Mouse (Mus musculus): ENCODE measurements around the gene March8. TPM values are rescaled to one million over a fixed set of nuclear protein-coding genes. Genes with fewer than 3 reads are reported as not detected.

March8 gene
- polyA plus RNA-seq, 1 experiment from 2014 or later, result 18.4 TPM

GRCm38 (mm10) chr6:116397621-116398020, 59.8 kb downstream of the March8 start:
- Histone ChIP-seq H3K27me3 (no peaks in the 10 kb centered on the region), H3K4me3 (no peak overlapping the region), H3K9me3 (no peaks in the 10 kb centered on the region), H3K27ac (no peak overlapping the region), H3K36me3 (peaks cover 10% of the 10 kb centered on the region; the same call in 1 of the 2 replicates), H3K4me2 (no peak overlapping the region), H3K4me1 (no peaks in the 10 kb centered on the region), H3K9ac (no peak overlapping the region)
- no peak for ATAC-seq (ENCODE audit: insufficient number of reproducible peaks, insufficient read depth, low FRiP score, low TSS enrichment, low read depth)
- 54% methylated on average over 6 of the region's 6 CpGs for WGBS

- 82% methylated on average over 2 of the region's 2 CpGs for WGBS
- H3K9ac ChIP-seq, result no peak overlapping the region
- no peaks in the 10 kb centered on the region for H3K4me1 ChIP-seq
- H3K4me2 ChIP-seq, result no peak overlapping the region
- H3K27ac ChIP-seq, result no peak overlapping the region
- peaks cover 10% of the 10 kb centered on the region; the same call in 1 of the 2 replicates for H3K36me3 ChIP-seq
- H3K9me3 ChIP-seq, result no peaks in the 10 kb centered on the region
- no peaks in the 10 kb centered on the region for H3K27me3 ChIP-seq
- no peak overlapping the region for H3K4me3 ChIP-seq
- no peak for ATAC-seq (ENCODE audit: insufficient number of reproducible peaks, insufficient read depth, low FRiP score, low TSS enrichment, low read depth)
Observed at GRCm38 (mm10) chr6:116398136-116398535, 60.3 kb downstream of the March8 start.

GRCm38 (mm10) chr6:116401746-116402423, 64.1 kb downstream of the March8 start:
- Histone ChIP-seq H3K4me1 (no peaks in the 10 kb centered on the region), H3K27me3 (no peaks in the 10 kb centered on the region), H3K9me3 (no peaks in the 10 kb centered on the region), H3K9ac (no peak overlapping the region), H3K36me3 (peaks cover 10% of the 10 kb centered on the region; the same call in 1 of the 2 replicates), H3K27ac (no peak overlapping the region), H3K4me3 (no peak overlapping the region), H3K4me2 (no peak overlapping the region)
- 94% methylated on average over 12 of the region's 12 CpGs for WGBS
- ATAC-seq (ENCODE audit: insufficient number of reproducible peaks, insufficient read depth, low FRiP score, low TSS enrichment, low read depth), result no peak

- no peaks in the 10 kb centered on the region for H3K9me3 ChIP-seq
- no peak overlapping the region for H3K9ac ChIP-seq
- ATAC-seq (ENCODE audit: insufficient number of reproducible peaks, insufficient read depth, low FRiP score, low TSS enrichment, low read depth), result no peak
- H3K4me3 ChIP-seq, result no peak overlapping the region
- peaks cover 10% of the 10 kb centered on the region; the same call in 1 of the 2 replicates for H3K36me3 ChIP-seq
- H3K4me2 ChIP-seq, result no peak overlapping the region
- no peaks in the 10 kb centered on the region for H3K4me1 ChIP-seq
- no peak overlapping the region for H3K27ac ChIP-seq
- 91% methylated on average over 3 of the region's 3 CpGs for WGBS
- H3K27me3 ChIP-seq, result no peaks in the 10 kb centered on the region
Observed at GRCm38 (mm10) chr6:116402426-116402825, 64.6 kb downstream of the March8 start.

GRCm38 (mm10) chr6:116405243-116405642, 67.4 kb downstream of the March8 start:
- no peak overlapping the region for H3K27ac ChIP-seq
- peaks cover 10% of the 10 kb centered on the region; the same call in 1 of the 2 replicates for H3K36me3 ChIP-seq
- H3K9me3 ChIP-seq, result no peaks in the 10 kb centered on the region
- WGBS, result 89% methylated on average over 9 of the region's 9 CpGs
- no peak overlapping the region for H3K4me3 ChIP-seq
- H3K27me3 ChIP-seq, result no peaks in the 10 kb centered on the region
- H3K9ac ChIP-seq, result no peak overlapping the region
- H3K4me2 ChIP-seq, result no peak overlapping the region
- H3K4me1 ChIP-seq, result no peaks in the 10 kb centered on the region
- ATAC-seq (ENCODE audit: insufficient number of reproducible peaks, insufficient read depth, low FRiP score, low TSS enrichment, low read depth), result no peak

- no peak overlapping the region for H3K4me3 ChIP-seq
- WGBS, result 89% methylated on average over 5 of the region's 5 CpGs
- no peaks in the 10 kb centered on the region for H3K27me3 ChIP-seq
- no peak overlapping the region for H3K9ac ChIP-seq
- no peak overlapping the region for H3K4me2 ChIP-seq
- H3K36me3 ChIP-seq, result peaks cover 13% of the 10 kb centered on the region; the same call in 1 of the 2 replicates
- no peaks in the 10 kb centered on the region for H3K9me3 ChIP-seq
- ATAC-seq (ENCODE audit: insufficient number of reproducible peaks, insufficient read depth, low FRiP score, low TSS enrichment, low read depth), result no peak
- H3K27ac ChIP-seq, result no peak overlapping the region
- H3K4me1 ChIP-seq, result no peaks in the 10 kb centered on the region
Observed at GRCm38 (mm10) chr6:116405715-116406114, 67.9 kb downstream of the March8 start.

- 71% methylated on average over 2 of the region's 2 CpGs for WGBS
- H3K27me3 ChIP-seq, result no peaks in the 10 kb centered on the region
Observed at GRCm38 (mm10) chr6:116406152-116406551, 68.3 kb downstream of the March8 start.

GRCm38 (mm10) chr6:116406680-116407079, 68.9 kb downstream of the March8 start:
- H3K9ac ChIP-seq, result no peak overlapping the region
- ATAC-seq (ENCODE audit: insufficient number of reproducible peaks, insufficient read depth, low FRiP score, low TSS enrichment, low read depth), result no peak
- WGBS, result 54% methylated on average over 5 of the region's 5 CpGs
- no peaks in the 10 kb centered on the region for H3K9me3 ChIP-seq
- peaks cover 13% of the 10 kb centered on the region; the same call in 1 of the 2 replicates for H3K36me3 ChIP-seq
- no peaks in the 10 kb centered on the region for H3K4me1 ChIP-seq
- H3K4me2 ChIP-seq, result no peak overlapping the region
- no peak overlapping the region for H3K27ac ChIP-seq
- no peaks in the 10 kb centered on the region for H3K27me3 ChIP-seq
- no peak overlapping the region for H3K4me3 ChIP-seq

More at GRCm38 (mm10) chr6:116406152-116406551, 68.3 kb downstream of the March8 start:
- ATAC-seq (ENCODE audit: insufficient number of reproducible peaks, insufficient read depth, low FRiP score, low TSS enrichment, low read depth), result no peak
- peaks cover 13% of the 10 kb centered on the region; the same call in 1 of the 2 replicates for H3K36me3 ChIP-seq
- no peak overlapping the region for H3K4me2 ChIP-seq
- H3K4me1 ChIP-seq, result no peaks in the 10 kb centered on the region
- H3K4me3 ChIP-seq, result no peak overlapping the region
- H3K9me3 ChIP-seq, result no peaks in the 10 kb centered on the region
- H3K9ac ChIP-seq, result no peak overlapping the region
- no peak overlapping the region for H3K27ac ChIP-seq

- WGBS, result 89% methylated on average over 4 of the region's 4 CpGs
- Histone ChIP-seq H3K27ac (no peak overlapping the region), H3K4me2 (no peak overlapping the region), H3K9ac (no peak overlapping the region), H3K36me3 (peaks cover 7% of the 10 kb centered on the region; the same call in 1 of the 2 replicates), H3K9me3 (no peaks in the 10 kb centered on the region), H3K4me1 (no peaks in the 10 kb centered on the region), H3K27me3 (no peaks in the 10 kb centered on the region), H3K4me3 (no peak overlapping the region)
- ATAC-seq (ENCODE audit: insufficient number of reproducible peaks, insufficient read depth, low FRiP score, low TSS enrichment, low read depth), result no peak
Observed at GRCm38 (mm10) chr6:116407216-116407615, 69.4 kb downstream of the March8 start.

- Histone ChIP-seq H3K9ac (no peak overlapping the region), H3K4me1 (no peaks in the 10 kb centered on the region), H3K4me2 (no peak overlapping the region), H3K36me3 (peaks cover 4% of the 10 kb centered on the region; the same call in 1 of the 2 replicates), H3K9me3 (no peaks in the 10 kb centered on the region), H3K4me3 (no peak overlapping the region), H3K27me3 (no peaks in the 10 kb centered on the region), H3K27ac (no peak overlapping the region)
- no peak for ATAC-seq (ENCODE audit: insufficient number of reproducible peaks, insufficient read depth, low FRiP score, low TSS enrichment, low read depth)
- WGBS, result 68% methylated on average over 6 of the region's 6 CpGs
Observed at GRCm38 (mm10) chr6:116407956-116408657, 70.3 kb downstream of the March8 start.

- Histone ChIP-seq H3K27me3 (no peaks in the 10 kb centered on the region), H3K9me3 (no peaks in the 10 kb centered on the region), H3K4me2 (no peak overlapping the region), H3K9ac (no peak overlapping the region), H3K36me3 (peaks cover 4% of the 10 kb centered on the region; the same call in 1 of the 2 replicates), H3K27ac (no peak overlapping the region), H3K4me3 (no peak overlapping the region), H3K4me1 (no peaks in the 10 kb centered on the region)
- 97% methylated on average over 10 of the region's 10 CpGs for WGBS
- no peak for ATAC-seq (ENCODE audit: insufficient number of reproducible peaks, insufficient read depth, low FRiP score, low TSS enrichment, low read depth)
Observed at GRCm38 (mm10) chr6:116410436-116410835, 72.6 kb downstream of the March8 start.

- Histone ChIP-seq H3K4me3 (no peak overlapping the region), H3K36me3 (peaks cover 4% of the 10 kb centered on the region; the same call in 1 of the 2 replicates), H3K4me2 (no peak overlapping the region), H3K9ac (no peak overlapping the region), H3K27me3 (no peaks in the 10 kb centered on the region), H3K27ac (no peak overlapping the region), H3K9me3 (no peaks in the 10 kb centered on the region), H3K4me1 (no peaks in the 10 kb centered on the region)
- no peak for ATAC-seq (ENCODE audit: insufficient number of reproducible peaks, insufficient read depth, low FRiP score, low TSS enrichment, low read depth)
- WGBS, result 83% methylated on average over 3 of the region's 3 CpGs
Observed at GRCm38 (mm10) chr6:116411716-116412115, 73.9 kb downstream of the March8 start.

All from embryonic facial prominence, embryonic 13.5 days (tissue).